Mouse (Mus musculus) mesoderm, embryonic 11.5 days (tissue): ENCODE results near the gene Pth1r.

Experiments
- DNase-seq: peaks from one replicate; pipeline ENCODE4 v3.0.0-alpha.2; 2012; ENCODE audit warnings: low read depth, low spot score

Gene Pth1r

DNA sequence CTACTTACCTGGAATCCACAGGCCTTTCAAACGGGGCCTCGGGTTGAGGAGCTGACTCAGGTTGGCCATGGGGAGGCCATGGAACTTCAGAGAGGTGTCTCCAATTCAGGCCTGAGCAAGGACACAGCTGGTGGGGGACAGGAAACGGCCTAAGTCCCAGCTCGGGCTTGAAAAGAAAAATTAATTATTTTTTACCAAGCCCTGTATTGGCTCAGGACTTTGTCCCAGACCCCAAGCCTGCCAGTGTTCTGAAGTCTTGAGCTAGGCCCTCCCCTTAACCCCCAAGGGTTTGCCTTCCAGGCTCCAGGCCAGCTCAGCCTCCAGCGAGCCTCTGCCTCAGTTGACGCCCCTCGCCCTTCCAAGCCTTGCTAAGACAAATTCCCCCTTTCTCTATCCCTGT, at the start of gene Pth1r:
Pth1r (minus strand) TSS at position 185 of the 400 bp plus-strand sequence.
- DNase-seq: no peak

DNA sequence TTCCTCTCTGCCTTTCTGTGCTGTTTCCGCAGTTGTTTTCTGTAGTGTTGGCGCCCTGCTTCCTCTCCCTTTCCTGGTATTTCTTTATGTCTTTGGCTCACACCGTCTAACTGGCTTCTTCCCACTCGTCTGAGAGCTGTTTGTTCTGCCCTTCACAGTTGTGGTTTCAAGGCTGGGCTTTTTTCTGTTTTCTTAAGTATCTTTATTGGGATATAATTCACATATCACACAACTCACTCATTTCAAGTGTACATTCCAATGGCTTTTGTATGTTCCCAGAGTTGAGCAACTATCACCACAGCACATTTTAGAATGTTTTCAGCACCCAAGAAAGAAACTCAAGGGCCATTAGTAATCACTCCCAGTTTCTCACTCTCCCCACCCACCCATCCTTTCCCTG, 43.5 kb upstream of the Pth1r start:
- no peak for DNase-seq

DNA sequence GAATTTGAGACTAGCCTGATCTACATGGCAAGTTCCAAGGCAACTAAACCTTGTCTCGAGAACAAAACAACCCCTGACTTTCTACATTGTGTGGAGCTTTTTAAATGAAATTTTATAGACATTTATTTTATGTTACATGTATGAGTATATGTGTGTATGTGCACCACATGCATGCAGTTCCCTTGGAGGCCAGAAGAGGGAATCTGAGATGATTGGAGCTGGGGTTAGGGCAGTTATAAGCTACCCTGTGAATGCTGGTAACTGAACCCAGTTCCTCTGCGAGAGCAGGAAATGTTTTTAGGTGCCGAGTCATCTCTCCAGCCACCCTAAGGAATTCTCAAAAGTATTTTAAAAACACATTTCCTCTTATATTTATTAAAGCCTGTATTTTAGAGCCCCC, 41.2 kb upstream of the Pth1r start:
- DNase-seq: no peak

DNA sequence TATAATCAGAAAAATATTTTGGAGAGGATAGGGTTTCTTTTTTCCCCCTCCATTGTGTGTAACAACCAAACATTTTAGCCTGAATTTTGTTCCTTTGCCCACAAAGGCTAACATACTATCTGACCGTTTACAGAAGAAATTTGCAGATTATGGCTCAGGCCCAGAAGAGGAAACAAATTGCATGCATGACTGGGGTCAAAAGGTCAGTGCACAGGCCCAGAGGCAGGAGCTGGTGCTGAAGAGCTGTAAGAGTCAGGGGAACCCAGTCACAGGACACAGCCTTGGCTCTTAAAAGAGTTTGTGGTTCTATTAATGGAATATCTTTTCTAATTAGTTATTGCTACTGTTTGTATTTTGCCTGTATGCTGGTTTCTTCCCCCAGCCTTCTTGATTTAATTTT, 36.7 kb upstream of the Pth1r start:
- DNase-seq: peak; percentile 32

DNA sequence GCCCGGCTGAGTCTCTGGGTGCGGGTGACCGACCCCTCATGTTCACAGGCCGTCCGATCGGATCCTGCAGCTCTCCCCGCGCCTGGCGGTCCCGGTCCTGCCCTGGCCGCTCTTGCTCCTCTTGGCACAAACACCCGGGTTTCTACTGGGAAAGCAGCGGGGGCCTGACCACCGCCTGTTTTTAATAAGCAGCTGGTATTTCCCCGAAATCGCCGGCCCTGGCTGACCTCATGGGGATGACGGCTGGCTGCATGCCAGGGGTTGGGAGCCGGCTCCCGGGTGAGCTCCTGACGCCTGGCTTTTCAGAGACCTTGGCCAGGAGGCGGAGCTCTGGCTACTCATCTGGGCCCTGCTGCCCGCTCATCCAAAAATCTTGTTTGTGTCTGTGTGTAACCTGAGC, 34.8 kb upstream of the Pth1r start:
- peak; percentile 86 for DNase-seq

DNA sequence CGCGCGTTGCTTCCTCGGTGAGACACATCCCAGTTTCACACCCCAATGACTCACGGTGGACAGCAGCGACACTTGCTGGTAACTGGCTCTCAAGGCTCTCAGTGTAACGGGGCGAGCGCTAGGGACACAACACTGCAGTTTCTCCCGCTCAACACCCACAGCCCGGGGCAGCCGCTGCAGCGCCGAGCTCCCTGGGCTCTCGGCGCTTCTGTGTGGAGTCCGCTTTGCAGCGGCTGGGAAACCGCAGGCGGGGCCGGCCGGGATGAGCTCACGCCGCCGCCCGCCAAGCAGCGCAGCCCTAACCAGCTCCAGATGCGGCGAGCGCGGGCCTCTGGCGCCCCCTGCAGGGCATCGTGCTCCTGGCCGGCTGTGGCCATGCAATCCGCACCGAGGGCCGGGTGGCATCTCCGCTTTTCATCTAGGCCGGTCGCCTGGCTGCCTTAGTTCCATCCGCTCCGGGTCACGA, 34.3 kb upstream of the Pth1r start:
- peak; percentile 93 for DNase-seq

DNA sequence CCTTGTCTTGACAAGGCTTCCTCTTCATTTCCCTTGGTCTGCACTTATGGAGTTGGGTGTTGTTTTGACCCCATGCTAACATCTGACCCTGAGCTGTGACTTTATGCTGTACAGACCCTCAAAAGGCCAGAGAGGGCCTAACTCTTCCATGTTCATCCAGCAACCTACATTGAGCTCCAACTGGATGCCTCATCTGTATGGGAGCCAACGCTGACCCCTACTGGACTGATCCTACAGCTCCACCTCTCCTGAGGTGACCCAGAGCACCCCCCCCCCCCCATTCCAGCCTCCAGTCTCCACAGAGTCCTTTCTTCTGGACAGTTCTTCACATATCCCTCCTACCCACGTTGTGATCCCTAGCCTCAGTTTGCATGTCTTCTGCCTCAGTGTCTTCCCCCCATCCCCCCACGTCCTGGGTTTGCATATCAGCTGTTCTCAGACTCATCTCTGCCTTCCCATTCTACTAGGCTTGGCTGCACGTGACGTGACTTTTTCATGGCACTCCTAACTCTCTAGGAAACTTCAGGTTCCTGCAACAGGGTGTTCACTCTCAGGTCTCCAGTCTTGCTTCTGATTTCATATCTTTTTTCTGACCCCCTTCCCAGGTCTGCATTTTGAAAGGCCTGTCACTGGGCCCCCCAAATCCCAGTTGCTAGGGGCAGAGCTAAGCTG, 32.4 kb upstream of the Pth1r start:
- peak; percentile 48 for DNase-seq

DNA sequence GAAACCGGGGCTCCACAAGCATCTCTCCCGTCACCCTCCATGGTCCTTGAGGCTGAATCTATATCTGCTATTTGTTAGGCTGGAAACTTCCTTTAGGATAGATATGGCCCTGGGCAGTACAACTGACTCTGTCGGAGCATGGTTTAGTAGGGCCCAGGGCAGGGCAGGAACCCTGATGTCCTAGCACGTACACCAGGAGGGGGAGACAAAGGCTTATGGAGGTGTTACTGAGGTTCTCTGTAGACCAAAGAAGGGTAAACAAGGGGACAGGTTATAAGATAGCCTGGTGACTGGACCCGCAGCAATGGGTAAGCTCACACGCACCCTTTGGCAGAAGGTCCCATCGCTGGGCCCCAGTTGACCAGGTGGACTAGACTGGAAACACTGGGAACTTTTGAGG, 31.6 kb upstream of the Pth1r start:
- DNase-seq: no peak

DNA sequence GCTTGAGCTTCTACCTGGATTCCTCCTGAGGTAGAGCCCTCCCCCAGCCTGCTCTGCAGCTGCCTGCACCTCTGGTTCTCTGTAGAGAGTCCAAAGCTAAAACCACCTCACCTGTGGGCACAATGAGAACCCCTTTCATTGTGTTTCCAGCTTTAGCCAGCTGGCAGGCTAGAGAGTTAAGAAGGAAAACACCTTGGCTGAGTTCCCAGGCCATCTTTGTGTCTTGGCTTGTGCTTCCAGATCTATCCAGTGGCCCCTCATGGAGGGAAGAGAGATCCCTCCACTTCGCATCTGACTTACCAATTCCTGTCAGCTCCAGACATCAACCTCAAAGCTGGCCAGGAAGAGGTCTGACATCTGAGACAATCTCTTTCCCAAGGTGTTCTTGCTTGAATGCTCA, 31.2 kb upstream of the Pth1r start:
- no peak for DNase-seq

DNA sequence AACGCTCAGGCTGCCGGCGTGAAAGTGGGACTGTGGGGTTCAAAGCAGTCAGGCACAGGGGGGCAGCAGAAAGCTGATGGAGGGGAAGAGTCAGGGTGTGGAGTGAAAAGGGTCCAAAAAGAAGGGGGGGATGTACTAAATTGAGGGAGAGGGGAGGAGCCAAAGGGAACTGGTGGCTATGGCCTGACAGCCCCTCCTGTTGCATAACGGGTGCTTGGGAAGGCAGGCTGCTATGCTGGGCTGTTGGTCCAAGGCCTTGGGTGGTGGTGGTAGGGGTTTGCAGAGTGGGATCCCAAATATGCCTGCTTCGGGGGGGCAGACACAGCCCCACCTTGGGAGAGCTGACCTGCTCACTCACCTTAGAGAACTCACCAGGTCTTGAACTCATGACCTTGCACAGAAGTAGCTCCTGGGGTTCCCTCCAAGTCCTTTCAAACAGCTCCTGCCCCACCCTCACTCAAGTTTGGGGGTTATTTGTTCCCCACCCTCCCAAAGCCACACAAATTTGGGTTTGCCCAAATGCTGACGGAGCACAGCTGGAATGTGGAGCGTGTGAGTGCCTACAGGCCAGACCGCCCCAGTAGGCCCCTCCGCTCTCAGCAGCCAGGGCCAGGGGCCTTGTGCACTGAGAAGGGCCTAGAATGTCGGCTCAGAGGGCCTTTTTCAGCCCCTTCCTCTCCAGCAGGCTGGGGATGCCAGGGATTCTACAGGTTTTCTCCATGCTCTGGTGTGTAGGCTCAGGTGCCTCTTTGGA, 28.5 kb upstream of the Pth1r start:
- no peak for DNase-seq

DNA sequence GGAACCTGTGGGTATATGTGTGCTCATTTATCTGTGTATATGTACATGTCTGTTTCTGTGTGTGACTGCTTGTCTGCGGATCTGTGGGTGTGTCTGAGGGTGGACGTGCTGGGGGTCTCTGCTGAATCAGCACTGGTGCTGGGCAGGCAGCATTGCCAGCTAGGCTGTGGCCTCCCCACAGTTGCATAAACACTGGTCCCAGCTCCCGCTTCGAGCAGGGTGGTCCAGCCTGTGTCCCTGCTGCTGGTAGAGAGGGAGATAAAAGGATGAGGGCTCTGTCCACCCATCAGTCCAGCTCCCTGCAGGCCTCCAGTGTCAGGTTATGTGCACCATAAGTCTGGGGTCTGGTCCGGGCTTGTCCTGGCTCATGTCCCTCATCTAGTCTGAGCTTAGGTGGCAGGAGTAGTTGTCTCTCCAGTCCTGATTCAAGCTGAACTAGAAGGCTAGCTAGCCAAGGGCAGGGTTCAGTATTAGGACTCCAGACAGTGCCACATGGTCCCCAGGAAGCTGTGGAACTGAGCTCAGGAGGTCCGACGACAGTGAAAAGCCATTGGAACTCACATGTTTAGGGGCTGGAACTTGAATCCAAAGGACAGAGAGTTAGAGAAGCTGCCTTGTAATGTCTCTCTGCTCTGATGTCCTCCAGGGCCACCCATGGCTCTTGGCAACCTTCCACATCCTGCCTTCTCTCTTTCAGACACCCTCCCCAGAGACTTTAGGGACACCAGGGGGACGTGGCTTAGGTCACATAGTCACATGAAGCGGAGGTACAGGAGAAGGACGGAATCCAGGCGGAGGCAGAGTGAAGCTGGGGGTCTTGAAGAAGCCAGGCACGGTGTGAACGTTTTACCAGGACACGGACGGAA, 27.7 kb upstream of the Pth1r start:
- no peak for DNase-seq

DNA sequence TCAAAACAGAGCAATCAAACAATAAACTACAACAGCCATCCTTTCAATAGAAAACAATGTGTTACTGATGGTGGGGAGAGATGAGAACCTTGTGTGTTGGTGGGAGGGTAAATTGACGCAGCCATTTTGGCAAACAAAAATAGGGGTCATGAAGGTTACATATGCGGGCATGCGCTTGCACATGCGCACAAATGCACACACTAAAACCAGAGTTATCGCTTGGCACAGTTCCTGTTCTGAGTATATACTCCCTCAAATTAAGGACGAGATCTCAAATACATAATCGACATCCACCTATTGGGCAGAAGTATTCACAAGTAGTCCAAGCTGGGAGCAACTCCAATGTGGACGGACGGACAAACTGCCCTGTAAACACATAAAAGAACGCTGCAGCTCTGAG, 25.4 kb upstream of the Pth1r start:
- no peak for DNase-seq

DNA sequence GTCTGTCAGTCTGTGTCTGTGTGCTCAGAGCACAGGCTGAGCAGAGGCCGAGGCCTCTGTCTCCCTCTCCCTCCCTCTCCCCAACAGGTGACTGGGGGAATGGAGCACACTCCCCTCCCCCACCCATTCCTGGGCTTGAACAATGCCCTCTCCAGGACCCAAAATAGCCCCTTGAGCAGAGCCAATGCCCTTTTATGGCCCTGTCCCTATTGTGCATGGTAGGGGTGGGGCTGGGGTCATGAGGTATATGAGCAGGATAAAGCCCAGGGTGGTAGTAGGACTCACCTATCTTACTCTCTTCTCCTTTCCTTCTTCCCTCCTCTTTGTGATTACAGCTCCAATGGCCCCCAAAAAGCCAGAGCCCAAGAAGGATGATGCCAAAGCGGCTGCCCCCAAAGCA, 16.5 kb upstream of the Pth1r start:
- no peak for DNase-seq

DNA sequence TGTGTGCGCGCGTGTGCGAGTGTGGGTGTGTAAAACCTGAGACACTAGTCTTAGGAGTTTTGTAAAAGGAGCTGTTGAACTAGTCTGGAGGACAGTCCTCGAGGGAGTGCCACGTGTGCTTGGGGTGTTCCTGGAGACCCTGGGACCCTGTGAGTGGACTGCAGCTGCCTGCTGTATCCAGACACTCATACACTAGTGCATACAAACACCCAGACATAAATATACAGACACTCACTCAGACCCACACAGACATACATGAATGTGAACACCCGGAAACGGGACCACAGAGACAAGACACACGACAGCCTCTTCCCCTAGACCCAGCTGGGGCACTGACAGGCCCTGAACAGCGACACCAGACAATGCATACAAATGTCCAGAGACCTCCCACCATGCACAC, 15.8 kb upstream of the Pth1r start:
- DNase-seq: no peak

DNA sequence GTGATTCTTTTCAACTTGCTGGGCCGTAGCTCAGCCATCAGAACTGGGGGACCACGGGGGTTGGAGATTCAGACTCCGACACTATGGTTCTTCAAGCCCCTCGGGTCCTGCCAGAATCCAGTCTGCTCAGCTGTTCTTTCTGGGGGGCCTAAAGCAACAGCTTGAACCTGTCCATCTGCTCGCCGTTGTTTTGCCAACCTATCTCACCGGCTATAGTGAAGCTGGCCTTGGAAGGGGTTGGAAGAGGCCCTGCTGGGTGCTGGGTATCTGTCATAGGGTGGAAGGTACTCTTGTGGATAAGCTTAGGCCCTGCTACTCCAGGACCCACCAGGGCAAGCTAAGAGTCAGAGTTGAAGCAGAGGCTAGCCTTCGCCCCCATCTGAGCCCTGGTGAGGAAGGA, 13.9 kb upstream of the Pth1r start:
- no peak for DNase-seq

DNA sequence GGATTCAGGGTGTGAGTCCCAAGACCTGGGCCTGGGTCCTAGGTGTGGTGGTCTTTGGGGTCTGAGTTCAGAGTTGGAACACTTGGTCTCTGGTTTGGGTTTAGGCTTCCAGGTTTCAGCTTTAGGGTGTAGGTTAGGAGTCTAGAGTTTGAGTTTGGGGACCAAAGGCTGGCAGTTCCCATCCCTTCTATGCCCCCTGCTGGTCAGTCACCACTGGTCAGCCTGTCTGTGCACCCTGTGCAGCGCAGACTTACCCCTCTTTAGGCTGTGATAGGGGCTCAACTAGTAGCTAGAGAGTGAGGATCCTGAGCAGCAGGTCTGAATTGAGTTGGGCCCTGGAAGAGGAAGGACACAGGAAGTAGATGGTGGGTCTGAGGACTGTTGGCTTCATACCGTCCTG, 12.3 kb upstream of the Pth1r start:
- peak; percentile 52 for DNase-seq

DNA sequence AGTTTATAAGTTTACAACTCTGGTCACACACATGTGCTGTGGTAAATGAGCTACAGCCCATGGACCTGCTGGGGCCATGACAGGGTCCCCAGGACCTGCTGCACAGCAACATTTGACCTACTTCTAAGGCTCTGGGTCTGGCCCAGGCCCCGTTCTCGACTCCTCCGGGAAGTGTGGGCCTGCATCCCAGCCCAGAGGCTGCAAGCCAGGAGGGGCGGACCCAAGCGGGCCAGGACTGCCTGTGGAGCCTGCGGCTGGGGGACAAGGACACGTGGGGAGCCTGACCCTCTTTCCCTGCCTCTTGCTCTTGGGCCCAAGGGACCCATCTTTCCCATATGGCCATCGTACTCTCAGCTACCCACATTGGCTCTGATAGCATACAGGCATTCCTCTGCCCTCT, 11.7 kb upstream of the Pth1r start:
- DNase-seq: no peak

DNA sequence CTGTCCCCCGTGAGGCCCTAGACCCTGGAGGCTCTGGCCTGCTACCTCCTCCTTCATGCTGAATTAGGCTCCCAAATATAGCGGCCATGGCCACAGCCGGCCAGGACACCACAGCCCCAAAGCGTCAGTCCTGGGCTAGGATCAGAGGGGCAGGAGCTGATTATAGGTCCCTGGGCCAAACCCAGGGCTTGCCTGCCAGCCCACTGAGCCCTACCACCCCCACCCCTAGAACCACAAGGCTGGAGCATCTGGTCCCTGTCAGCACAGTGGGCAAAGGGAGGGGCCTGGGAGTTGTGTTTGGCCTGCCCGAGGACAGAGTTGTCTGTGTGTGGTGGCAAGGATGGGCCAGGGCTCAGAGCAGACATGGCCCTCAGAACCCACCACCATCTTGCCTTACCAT, 10.9 kb upstream of the Pth1r start:
- DNase-seq: no peak

DNA sequence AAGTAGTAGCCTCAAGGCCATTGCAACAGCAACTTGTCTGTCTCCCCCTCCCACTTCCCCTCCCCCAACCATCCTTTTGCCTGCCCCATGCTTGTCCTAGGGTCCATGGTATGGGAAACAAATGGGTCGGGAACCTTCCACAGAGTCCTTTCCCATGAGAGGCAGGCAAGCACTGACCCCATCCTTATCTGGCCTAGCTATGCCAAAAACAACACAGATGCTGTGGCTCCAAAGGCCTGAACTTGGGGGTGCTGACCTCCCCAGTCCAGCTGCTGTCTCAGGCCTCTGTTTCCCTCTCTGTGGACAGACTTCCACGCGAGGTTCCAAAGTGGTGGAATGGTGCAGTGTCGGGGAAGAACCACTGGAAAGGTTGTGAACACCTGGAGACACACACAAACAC, 6.8 kb upstream of the Pth1r start:
- no peak for DNase-seq

DNA sequence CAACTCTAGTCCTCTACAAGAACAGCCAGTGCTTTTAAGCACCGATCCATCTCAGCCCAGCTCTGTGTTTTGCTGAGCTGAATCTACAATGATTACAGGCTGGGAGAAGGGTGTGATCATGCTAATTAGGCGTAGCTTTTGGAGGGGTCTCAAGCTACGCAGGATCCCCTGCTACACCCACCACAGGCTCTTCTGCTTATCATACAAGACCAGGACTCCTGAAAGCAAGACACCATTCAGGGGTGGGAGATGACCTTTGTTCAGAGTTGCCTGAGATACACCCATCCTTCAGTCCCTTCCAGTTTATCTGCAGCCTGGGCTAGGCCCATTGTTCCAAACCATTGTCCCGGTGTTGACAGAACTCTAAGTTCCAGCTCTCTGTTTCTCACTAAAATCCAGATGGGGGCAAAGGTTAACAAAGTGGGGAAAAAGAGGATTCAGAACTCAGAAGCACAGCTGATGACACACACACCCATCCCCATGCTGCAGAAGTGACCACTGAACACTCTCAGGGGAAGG, 6.0 kb upstream of the Pth1r start:
- no peak for DNase-seq

DNA sequence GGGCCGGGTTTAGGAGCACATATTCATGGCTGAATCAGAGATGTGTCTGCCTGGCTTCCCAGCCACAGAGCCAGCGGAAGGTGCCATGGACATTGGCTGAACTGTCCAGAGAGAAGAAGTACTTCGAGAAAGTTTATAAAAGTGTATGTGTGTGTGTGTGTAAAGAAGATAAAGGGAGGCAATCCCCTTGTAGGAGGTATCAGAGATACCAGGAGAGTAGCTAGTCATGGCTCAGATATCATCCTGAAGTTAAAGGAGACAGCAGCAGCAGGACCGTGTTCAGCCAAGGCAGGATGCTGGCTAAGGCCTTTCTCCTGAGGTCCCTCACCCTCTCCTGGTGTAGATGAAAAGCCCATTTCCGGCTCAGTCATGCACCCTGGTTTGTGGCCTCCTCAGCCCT, 4.5 kb upstream of the Pth1r start:
- no peak for DNase-seq
